Mouse (Mus musculus) monocyte, adult 2 months (primary cell): ENCODE results near the gene Nsl1.

ENCODE experiments used
- DNase-seq, 2 experiments: peaks; one replicate each; pipeline ENCODE4 v3.0.0; 2022; ENCODE audit warnings: low spot score in 2 of 2, low read depth in 1 of 2

Nsl1 gene

DNA sequence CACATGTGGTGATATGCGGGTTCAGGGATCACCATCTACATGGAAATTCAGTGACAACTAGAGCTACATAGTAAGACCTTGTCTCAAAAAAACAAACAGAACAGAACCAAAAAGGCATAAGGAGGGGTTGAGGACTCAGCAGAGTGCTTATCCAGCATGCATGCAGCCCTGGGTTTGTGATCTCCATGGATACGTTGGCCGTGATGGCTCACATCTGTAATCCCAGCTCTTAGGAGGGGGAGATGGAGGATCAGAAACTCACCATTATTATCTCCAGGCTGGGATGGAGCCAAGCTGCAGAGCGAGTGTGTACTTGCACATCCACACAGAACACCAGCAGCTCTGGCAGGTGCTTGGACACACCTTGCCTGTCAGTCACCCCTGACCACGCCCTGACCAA is 69.4 kb downstream of the Nsl1 start:
- no peak for DNase-seq

DNA sequence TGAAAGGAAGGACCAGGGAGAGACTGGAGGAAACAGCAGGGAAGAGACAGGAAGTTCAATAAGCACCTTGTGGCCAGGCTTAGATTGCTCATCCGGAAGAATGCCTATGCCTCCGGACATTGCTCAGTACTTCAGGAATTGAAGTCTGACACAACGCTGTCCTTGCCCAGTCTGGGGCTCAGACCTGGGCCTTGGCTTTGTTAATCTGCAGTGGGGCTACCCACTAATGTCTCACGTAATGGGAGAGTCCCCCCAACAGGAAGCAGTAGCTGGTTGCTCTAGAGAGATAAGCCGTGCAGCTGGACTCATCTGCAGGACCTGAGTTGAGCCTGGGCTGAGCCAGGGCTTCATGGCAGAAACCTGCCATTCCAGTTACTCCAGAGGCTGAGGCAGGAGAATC is 70.1 kb downstream of the Nsl1 start:
- no peak for DNase-seq

DNA sequence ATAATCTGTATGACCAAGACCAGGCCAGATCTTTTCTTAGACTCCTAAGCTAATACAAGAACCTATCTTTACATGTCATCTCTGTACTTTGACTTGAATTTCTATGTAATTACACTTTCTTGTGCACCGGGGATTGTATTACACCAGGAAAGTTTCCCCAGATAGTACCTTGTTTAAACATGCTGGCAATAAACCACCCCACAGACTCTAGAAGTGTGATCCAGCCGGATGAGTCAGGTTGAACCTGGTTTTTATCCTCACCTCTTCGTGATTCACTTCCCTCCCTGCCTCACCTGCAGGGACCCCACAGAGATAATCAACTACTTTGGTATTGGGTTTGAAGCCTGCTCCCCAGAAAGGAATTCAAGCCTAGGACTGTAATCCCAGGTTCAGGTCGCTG is 72.6 kb downstream of the Nsl1 start:
- DNase-seq: no peak
